Mouse (Mus musculus) heart, postnatal 0 days (tissue): ENCODE measurements around the gene Ptms. TPM values are rescaled to one million over a fixed set of nuclear protein-coding genes. Genes with fewer than 3 reads are reported as not detected.
A peak's percentile ranks its signal among the peaks of the same experiment; 100 is the strongest.

ENCODE experiments used
- ATAC-seq: fragments of 200-750 bp; cut with Nextera tagmentation; 2 replicates; pipeline ENCODE4 v1.8.0; 2017; ENCODE audit warnings: low read depth, moderate number of reproducible peaks, moderate library complexity; ENCODE audit not compliant: insufficient read depth
- DNase-seq: peaks from one replicate; pipeline ENCODE4 v3.0.0-alpha.2; 2016; ENCODE audit warnings: low spot score
- H3K27ac ChIP-seq: fragments of 300-500 bp; sonication (generic); 2 replicates; pipeline ENCODE4 v1.5.1; 2014; ENCODE audit warnings: low read depth, mild to moderate bottlenecking
- H3K27me3 ChIP-seq: fragments of 300-500 bp; sonication (generic); 2 replicates; pipeline ENCODE4 v1.6.1; 2014; ENCODE audit warnings: low read length, mixed read lengths; ENCODE audit not compliant: control insufficient read depth, insufficient read depth
- H3K36me3 ChIP-seq: fragments of 300-500 bp; sonication (generic); replicated peaks from 2 replicates; pipeline ENCODE4 v1.6.1; 2014; ENCODE audit warnings: low read length, mixed read lengths; ENCODE audit not compliant: control insufficient read depth, insufficient read depth
- H3K4me1 ChIP-seq: fragments of 300-500 bp; sonication (generic); 2 replicates; pipeline ENCODE4 v1.6.1; 2014; ENCODE audit warnings: antibody characterized with exemption; ENCODE audit not compliant: control insufficient read depth, insufficient read depth
- H3K4me2 ChIP-seq: fragments of 300-500 bp; sonication (generic); 2 replicates; pipeline ENCODE4 v1.6.1; 2014; ENCODE audit warnings: low read depth, mild to moderate bottlenecking, low read length, moderate library complexity
- H3K4me3 ChIP-seq: fragments of 300-500 bp; sonication (generic); 2 replicates; pipeline ENCODE4 v1.5.1; 2014; ENCODE audit warnings: low read depth, low read length
- H3K9ac ChIP-seq: fragments of 300-500 bp; sonication (generic); replicated peaks from 2 replicates; pipeline ENCODE4 v1.6.1; 2014; ENCODE audit warnings: low read depth, low read length, mixed read lengths
- H3K9me3 ChIP-seq: fragments of 300-500 bp; sonication (generic); replicated peaks from 2 replicates; pipeline ENCODE4 v1.6.1; 2016; ENCODE audit warnings: low read length; ENCODE audit not compliant: control insufficient read depth
- CTCF ChIP-seq: IDR thresholded peaks from 2 replicates; pipeline ENCODE4 v1.5.1; 2016; ENCODE audit warnings: antibody characterized with exemption, control low read depth, low read depth
- EP300 ChIP-seq: IDR thresholded peaks from 2 replicates; pipeline ENCODE4 v1.6.1; 2016; ENCODE audit warnings: antibody characterized with exemption, low read depth
- WGBS: fragments of 180-500 bp; shearing (Covaris S2); extraction: QIAGEN DNeasy Blood & Tissue Kit; methylation state at CpG from one replicate; pipeline ENCODE4 v1.1.7; 2014; 5-methylcytosine and 5-hydroxymethylcytosine counted together
- polyA plus RNA-seq: library from polyadenylated mRNA; unstranded; fragments of >200 nt; fragmentation: Nextera tagmentation; extraction: Ambion mirVana; gene quantifications from 2 replicates; pipeline ENCODE4 v1.2.1, GENCODE M21; 2015
- total RNA-seq: library from RNA; depleted of rRNA; stranded (reverse); fragments of >200 nt; gene quantifications from 2 replicates; pipeline ENCODE4 v1.2.3, GENCODE M21; 2014; ENCODE audit warnings: low replicate concordance

Gene Ptms
- total and polyA plus RNA-seq, 2 experiments from 2014 or later, result 221 to 323 TPM

DNA sequence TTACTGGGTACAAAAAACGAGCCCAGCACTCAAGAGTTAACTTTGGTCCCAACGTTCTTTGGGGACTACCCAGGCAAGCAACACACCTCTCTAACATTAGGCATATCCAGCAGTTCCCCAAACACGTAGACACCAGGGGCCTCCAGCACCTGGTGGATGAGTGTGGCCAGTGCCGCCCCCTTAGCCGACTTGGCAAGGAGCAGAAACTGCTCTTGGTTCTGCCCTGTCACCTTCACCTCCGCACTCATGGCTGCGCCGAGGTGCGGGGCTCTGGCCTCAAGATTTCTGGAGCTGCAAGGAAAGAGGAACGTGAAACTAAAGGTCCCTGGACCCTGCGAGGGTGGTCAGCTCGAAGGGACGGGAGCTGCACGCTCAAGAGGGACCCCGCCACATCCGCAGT, 44.7 kb upstream of the Ptms start:
- DNase-seq, result no peak
- ATAC-seq, result no peak
- TF ChIP-seq EP300 (no peak), CTCF (peak; percentile 4; the same call in 1 of the 2 replicates)

DNA sequence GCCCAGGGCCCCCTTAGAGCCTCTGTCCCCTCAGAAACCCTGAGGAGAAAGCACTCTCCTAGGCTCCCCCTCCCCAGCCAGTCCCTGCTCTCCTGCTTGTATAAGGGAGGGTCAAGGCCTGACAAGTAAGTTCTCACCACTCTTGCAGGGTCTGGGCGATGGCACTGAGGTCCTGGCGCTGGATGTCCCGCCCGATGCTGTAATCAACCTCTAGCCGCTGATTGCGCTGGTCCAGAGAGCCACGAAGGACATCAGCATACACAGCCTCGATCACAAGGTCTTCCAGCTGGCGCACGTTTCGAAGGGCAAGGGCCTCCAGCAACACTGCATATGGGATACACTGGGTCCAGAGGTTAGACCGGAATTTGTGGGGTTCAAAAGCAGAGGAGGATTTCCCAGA, 41.1 kb upstream of the Ptms start:
- no peak for DNase-seq
- H3K9me3 ChIP-seq, result no peaks in the 10 kb centered on the region
- H3K4me1 ChIP-seq, result peaks cover 11% of the 10 kb centered on the region
- no peak overlapping the region for H3K4me2 ChIP-seq
- 91% methylated on average over 12 of the region's 12 CpGs for WGBS
- ATAC-seq, result no peak
- H3K27me3 ChIP-seq, result no peaks in the 10 kb centered on the region
- no peak overlapping the region for H3K4me3 ChIP-seq
- no peak for TF ChIP-seq CTCF
- no peak for TF ChIP-seq EP300
- no peak overlapping the region for H3K9ac ChIP-seq
- H3K36me3 ChIP-seq, result peaks cover 47% of the 10 kb centered on the region
- no peak overlapping the region for H3K27ac ChIP-seq

More for the DNA sequence above, 44.7 kb upstream of the Ptms start:
- Histone ChIP-seq H3K27ac (peak overlapping the region; percentile 87), H3K4me3 (peak overlapping the region; percentile 69), H3K36me3 (peaks cover 20% of the 10 kb centered on the region), H3K4me2 (peak overlapping the region; percentile 77), H3K9me3 (no peaks in the 10 kb centered on the region), H3K9ac (peak overlapping the region; percentile 68), H3K4me1 (peaks cover 13% of the 10 kb centered on the region), H3K27me3 (no peaks in the 10 kb centered on the region)
- 36% methylated on average over 16 of the region's 16 CpGs for WGBS

DNA sequence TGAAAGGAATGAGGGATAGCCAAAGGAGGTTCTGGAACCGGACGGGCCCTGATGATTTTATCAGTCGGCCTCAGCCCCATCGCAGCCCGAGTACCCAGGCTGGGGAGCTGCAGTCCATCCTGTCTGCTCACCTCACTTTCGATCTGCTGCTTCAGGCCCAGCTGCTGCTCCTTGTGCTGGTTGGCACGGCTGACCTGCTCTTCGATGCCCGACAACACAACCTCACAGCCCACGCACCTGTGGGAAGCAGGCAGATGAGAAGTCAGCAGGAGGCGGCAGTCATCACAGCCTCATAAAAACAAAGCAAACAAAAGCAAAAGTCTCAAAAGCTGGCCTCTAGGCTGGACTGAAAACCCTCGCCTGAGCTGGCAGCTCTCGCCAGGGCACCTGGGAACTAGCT, 40.1 kb upstream of the Ptms start:
- H3K36me3 ChIP-seq, result peaks cover 47% of the 10 kb centered on the region
- no peaks in the 10 kb centered on the region for H3K27me3 ChIP-seq
- WGBS, result 91% methylated on average over 13 of the region's 13 CpGs
- DNase-seq (no peak), ATAC-seq (no peak)
- H3K4me1 ChIP-seq, result peaks cover 8% of the 10 kb centered on the region
- H3K4me2 ChIP-seq, result no peak overlapping the region
- no peak overlapping the region for H3K27ac ChIP-seq
- TF ChIP-seq EP300 (no peak), CTCF (no peak)
- H3K9ac ChIP-seq, result no peak overlapping the region
- H3K9me3 ChIP-seq, result no peaks in the 10 kb centered on the region
- no peak overlapping the region for H3K4me3 ChIP-seq

DNA sequence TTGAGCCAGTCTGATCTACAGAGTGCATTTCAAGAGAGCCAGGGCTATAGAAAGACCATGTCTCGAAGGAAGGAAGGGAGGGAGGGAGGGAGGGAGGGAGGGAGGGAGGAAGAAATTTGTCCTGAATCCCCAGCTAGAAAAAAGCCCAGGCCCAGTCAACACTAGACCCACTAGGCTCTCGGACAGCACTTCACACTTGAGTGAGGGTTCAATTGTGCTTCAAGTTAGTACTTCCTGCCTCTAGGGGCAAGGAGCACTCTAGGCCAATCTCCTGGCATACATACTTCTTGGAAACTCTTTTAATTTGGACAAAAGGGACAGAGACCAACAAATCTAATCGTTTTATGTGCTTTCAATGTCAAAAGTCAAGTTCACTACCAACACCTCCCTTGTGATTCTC, 38.2 kb upstream of the Ptms start:
- TF ChIP-seq CTCF (no peak), EP300 (no peak)
- H3K4me2 ChIP-seq, result no peak overlapping the region
- WGBS, result 87% methylated on average over 3 of the region's 3 CpGs
- H3K9ac ChIP-seq, result no peak overlapping the region
- no peaks in the 10 kb centered on the region for H3K4me1 ChIP-seq
- H3K27ac ChIP-seq, result no peak overlapping the region
- H3K9me3 ChIP-seq, result no peaks in the 10 kb centered on the region
- ATAC-seq (no peak), DNase-seq (no peak)
- peaks cover 47% of the 10 kb centered on the region for H3K36me3 ChIP-seq
- no peaks in the 10 kb centered on the region for H3K27me3 ChIP-seq
- H3K4me3 ChIP-seq, result no peak overlapping the region

DNA sequence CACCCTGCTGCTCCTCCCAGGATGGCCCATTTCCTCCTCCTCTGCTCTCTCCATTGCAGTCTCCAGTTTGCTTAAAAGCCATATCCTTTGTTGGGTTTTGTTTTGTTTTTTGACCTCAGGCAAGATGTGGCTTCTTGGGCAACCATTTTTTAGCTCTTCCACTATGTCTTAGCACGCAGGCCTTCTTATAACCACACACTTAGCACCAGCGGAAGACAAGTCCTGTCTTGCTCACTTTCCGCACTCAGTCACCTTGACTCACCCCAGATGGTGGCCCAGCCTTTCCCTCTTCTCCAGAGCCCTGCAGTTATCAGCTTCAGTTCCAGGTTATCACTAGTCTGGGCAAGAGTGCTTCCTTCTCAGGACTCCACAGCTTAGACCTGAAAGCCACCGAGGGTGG, 35.3 kb upstream of the Ptms start:
- Histone ChIP-seq H3K27ac (no peak overlapping the region), H3K9ac (no peak overlapping the region), H3K4me3 (no peak overlapping the region), H3K27me3 (no peaks in the 10 kb centered on the region), H3K4me1 (no peaks in the 10 kb centered on the region), H3K9me3 (no peaks in the 10 kb centered on the region), H3K36me3 (peaks cover 32% of the 10 kb centered on the region), H3K4me2 (no peak overlapping the region)
- WGBS, result 88% methylated on average over 4 of the region's 4 CpGs
- no peak for ATAC-seq
- no peak for TF ChIP-seq CTCF
- TF ChIP-seq EP300, result no peak
- no peak for DNase-seq

DNA sequence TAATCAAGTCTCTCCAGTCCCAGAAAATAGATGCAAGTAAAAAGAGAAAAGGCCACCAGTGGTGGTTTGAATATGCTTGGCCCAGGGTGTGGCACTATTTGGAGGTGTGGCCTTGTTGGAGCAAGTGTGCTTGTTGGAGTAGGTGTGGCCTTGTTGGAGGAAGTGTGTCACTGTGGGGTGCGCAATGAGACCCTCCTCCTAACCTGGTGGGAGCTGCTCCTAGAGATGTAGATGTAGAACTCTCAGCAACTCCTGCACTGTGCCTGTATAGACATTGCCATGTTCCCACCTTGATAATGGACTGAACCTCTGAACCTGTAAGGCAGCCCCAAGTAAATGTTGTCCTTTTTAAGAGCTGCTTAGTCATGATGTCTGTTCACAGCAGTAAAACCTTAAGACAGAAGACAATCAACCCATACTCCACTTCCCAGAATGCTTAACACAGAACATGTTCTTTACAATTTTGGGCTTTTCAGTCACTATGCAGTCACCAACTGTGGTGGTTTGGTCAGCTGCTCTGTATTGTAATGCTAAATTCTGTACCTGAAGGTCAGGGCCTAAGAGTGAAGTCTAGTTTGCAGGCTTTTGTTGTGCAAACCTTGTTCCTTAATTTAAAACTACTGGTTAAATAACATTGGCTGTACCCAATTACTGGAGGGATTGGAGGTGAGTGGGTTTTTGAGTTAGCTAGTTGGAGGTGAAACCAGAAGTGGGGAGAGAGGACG, 34.2 kb upstream of the Ptms start:
- Histone ChIP-seq H3K9ac (no peak overlapping the region), H3K4me1 (no peaks in the 10 kb centered on the region), H3K4me2 (no peak overlapping the region), H3K36me3 (peaks cover 22% of the 10 kb centered on the region), H3K9me3 (no peaks in the 10 kb centered on the region), H3K27me3 (no peaks in the 10 kb centered on the region), H3K27ac (no peak overlapping the region), H3K4me3 (no peak overlapping the region)
- no peak for DNase-seq
- WGBS, result 91% methylated on average over 2 of the region's 2 CpGs
- ATAC-seq, result no peak
- TF ChIP-seq EP300, result no peak
- no peak for TF ChIP-seq CTCF
